Mouse (Mus musculus) midbrain, embryonic 11.5 days (tissue): Measurements from ENCODE around the gene B230217C12Rik. TPM values are rescaled to one million over a fixed set of nuclear protein-coding genes. Genes with fewer than 3 reads are reported as not detected.
A peak's percentile ranks its signal among the peaks of the same experiment; 100 is the strongest.

Experiments
- ATAC-seq: fragments of 200-750 bp; cut with Nextera tagmentation; 2 replicates; pipeline ENCODE4 v1.8.0; 2017; ENCODE audit warnings: moderate TSS enrichment, moderate library complexity; ENCODE audit not compliant: low FRiP score
- DNase-seq: peaks from one replicate; pipeline ENCODE4 v3.0.0; 2015; ENCODE audit warnings: low spot score; ENCODE audit errors: missing footprints
- H3K27ac ChIP-seq: fragments of 300-500 bp; sonication (generic); 2 replicates; pipeline ENCODE4 v1.5.1; 2014; ENCODE audit warnings: low read depth, low read length
- H3K27me3 ChIP-seq: fragments of 300-500 bp; sonication (generic); 2 replicates; pipeline ENCODE4 v1.6.1; 2014; ENCODE audit warnings: mild to moderate bottlenecking, low read length, moderate library complexity, mixed read lengths; ENCODE audit not compliant: control insufficient read depth, insufficient read depth
- H3K36me3 ChIP-seq: fragments of 300-500 bp; sonication (generic); 2 replicates; pipeline ENCODE4 v1.6.1; 2014; ENCODE audit warnings: mild to moderate bottlenecking, low read length, moderate library complexity, mixed read lengths; ENCODE audit not compliant: control insufficient read depth, insufficient read depth
- H3K4me1 ChIP-seq: fragments of 300-500 bp; sonication (generic); 2 replicates; pipeline ENCODE4 v1.6.1; 2014; ENCODE audit warnings: low read length; ENCODE audit not compliant: control insufficient read depth, insufficient read depth
- H3K4me2 ChIP-seq: fragments of 300-500 bp; sonication (generic); 2 replicates; pipeline ENCODE4 v1.6.1; 2014; ENCODE audit warnings: mild to moderate bottlenecking, moderate library complexity
- H3K4me3 ChIP-seq: fragments of 300-500 bp; sonication (generic); 2 replicates; pipeline ENCODE4 v1.5.1; 2014; ENCODE audit warnings: low read depth, low read length
- H3K9ac ChIP-seq: fragments of 300-500 bp; sonication (generic); 2 replicates; pipeline ENCODE4 v1.6.1; 2014; ENCODE audit warnings: low read length
- H3K9me3 ChIP-seq: fragments of 300-500 bp; sonication (generic); 2 replicates; pipeline ENCODE4 v1.6.1; 2016; ENCODE audit warnings: low read length; ENCODE audit not compliant: control insufficient read depth
- WGBS: fragments of 180-500 bp; shearing (Covaris S2); extraction: QIAGEN DNeasy Blood & Tissue Kit; methylation state at CpG from one replicate; pipeline ENCODE4 v1.1.7; 2014; 5-methylcytosine and 5-hydroxymethylcytosine counted together
- polyA plus RNA-seq: library from polyadenylated mRNA; unstranded; fragments of >200 nt; fragmentation: Nextera tagmentation; extraction: Ambion mirVana; gene quantifications from 2 replicates; pipeline ENCODE4 v1.2.1, GENCODE M21; 2014

The B230217C12Rik gene
- polyA plus RNA-seq, 1 experiment from 2014 or later = 17.3 TPM

DNA sequence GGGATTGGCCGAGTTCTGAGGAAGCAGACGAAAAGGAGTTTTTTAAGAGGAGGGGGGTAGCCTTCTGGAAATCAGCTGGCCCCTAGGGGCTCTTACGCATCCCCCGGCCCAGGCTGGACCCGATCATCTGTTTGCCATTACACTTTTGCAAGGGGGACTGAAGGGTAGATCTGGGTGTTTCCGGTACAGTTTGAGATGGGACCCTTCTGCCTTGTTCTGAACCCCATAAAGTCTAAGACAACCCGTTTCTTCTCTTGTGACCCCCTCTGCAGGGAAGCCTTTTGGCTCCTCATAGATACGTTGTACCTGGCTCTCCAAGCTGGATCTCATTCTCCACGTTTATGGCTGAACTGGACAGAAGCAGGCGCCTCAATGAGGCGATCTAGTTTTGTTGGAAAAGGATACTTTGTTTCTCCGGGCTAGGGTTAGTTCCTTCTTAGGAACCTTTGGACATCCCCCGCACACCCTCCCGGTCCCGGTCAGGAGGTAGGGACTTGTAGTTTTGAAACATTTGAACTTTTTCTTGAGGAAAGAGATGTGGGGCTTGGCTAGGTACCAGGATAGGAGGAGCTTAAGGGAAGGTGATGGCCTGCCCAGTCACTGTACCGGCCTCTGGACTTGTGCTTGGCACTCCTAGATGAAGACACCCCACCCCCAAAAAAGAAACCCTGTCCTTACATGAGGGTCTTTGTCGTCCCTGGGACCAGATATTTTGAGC is 39.7 kb upstream of the B230217C12Rik start:
- peak; percentile 95 for DNase-seq

DNA sequence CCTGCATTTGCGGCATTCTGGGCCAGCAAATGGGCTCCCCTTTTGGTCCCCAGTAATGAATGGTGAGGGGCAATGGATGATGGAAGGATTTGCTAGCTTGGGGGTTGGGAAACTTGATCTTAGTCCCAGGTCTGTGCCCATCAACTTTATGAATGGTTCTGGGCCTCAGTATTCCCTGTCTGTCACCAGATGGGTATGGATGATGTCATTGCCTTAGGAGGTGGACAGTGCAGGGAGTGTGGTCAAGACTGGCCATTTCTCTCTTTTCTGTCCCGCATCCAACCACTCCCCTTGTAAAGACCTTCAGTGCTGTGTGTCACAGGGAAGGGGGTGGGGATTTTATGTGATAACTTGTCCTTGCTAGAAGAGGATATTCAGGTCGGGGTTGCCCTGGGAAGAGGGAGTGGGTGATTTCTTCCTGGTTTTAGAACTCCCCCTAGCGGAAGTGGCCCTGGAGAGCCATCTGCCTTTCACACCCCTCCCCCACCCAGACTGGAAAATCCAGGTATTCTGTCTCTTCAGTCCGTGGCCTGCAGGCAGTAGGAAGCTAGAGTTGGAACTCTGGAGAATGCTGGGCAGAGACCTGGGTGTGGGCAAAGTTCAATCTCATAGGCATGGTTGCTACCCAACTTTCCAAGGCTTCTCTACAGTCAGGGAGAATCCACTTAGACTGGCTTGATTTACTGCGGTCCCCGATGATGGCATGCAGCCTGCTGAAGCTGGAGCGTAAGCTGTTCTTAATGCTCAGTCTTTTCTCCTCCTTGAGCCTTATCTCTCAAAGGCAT is 39.0 kb upstream of the B230217C12Rik start:
- DNase-seq (peak; percentile 94), ATAC-seq (peak; percentile 8; the same call in 1 of the 2 replicates)
- Histone ChIP-seq H3K4me2 (peak overlapping the region; percentile 50), H3K9ac (peak overlapping the region; percentile 88; the same call in 1 of the 2 replicates), H3K27ac (no peak overlapping the region), H3K4me3 (peak overlapping the region; percentile 82), H3K27me3 (no peaks in the 10 kb centered on the region), H3K36me3 (no peaks in the 10 kb centered on the region), H3K4me1 (peaks cover 36% of the 10 kb centered on the region), H3K9me3 (no peaks in the 10 kb centered on the region)
- 31% methylated on average over 8 of the region's 8 CpGs for WGBS

More for the DNA sequence above, 39.7 kb upstream of the B230217C12Rik start:
- 7% methylated on average over 17 of the region's 17 CpGs for WGBS
- Histone ChIP-seq H3K36me3 (no peaks in the 10 kb centered on the region), H3K4me3 (peak overlapping the region; percentile 82), H3K4me2 (peak overlapping the region; percentile 50), H3K9me3 (no peaks in the 10 kb centered on the region), H3K4me1 (peaks cover 28% of the 10 kb centered on the region), H3K27me3 (no peaks in the 10 kb centered on the region), H3K9ac (peak overlapping the region; percentile 88), H3K27ac (peak overlapping the region; percentile 81)
- no peak for ATAC-seq

DNA sequence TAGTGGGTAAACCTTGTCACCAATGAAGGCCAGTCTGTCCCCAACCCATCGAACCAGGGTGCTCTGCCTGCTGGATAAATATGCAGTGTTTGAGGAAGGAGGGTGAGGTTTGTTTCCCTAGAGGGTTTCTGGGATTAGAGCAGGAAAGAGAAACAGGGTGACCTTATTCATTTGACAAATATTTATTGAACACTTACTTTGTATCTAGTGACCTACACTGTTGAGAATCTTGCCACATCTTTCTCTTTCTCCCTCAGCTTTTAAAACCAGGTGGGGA is 38.4 kb upstream of the B230217C12Rik start:
- no peak overlapping the region for H3K4me3 ChIP-seq
- H3K9ac ChIP-seq = no peak overlapping the region
- ATAC-seq (no peak), DNase-seq (peak; percentile 69)
- WGBS = 42% methylated on average over 1 of the region's 1 CpGs
- H3K9me3 ChIP-seq = no peaks in the 10 kb centered on the region
- H3K27ac ChIP-seq = no peak overlapping the region
- no peaks in the 10 kb centered on the region for H3K27me3 ChIP-seq
- H3K4me1 ChIP-seq = peaks cover 38% of the 10 kb centered on the region
- no peaks in the 10 kb centered on the region for H3K36me3 ChIP-seq
- H3K4me2 ChIP-seq = peak overlapping the region; percentile 50

DNA sequence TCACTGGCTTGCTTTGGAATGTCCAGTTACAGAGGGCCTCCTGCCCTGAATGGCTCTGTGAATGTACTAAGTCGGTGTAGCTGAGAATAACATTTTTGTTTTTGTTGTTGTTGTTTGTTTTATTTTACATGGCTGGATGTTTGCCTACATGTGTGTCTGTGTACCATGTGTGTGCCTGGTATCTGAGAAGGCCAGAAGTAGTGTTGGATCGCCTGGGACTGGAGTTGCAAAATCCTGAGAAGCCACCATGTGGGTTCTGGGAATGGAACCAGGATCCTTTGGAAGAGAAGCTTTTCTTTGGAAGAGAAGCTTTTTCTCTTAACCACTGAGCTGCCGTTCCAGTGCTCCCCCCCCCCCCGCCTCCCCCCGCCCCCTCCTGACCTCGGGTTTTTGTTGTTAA is 38.1 kb upstream of the B230217C12Rik start:
- H3K4me1 ChIP-seq = peaks cover 40% of the 10 kb centered on the region
- ATAC-seq = no peak
- no peaks in the 10 kb centered on the region for H3K36me3 ChIP-seq
- no peaks in the 10 kb centered on the region for H3K27me3 ChIP-seq
- H3K4me3 ChIP-seq = no peak overlapping the region
- H3K27ac ChIP-seq = no peak overlapping the region
- H3K4me2 ChIP-seq = no peak overlapping the region
- WGBS = 60% methylated on average over 4 of the region's 6 CpGs
- peak; percentile 77 for DNase-seq
- H3K9me3 ChIP-seq = no peaks in the 10 kb centered on the region
- no peak overlapping the region for H3K9ac ChIP-seq

DNA sequence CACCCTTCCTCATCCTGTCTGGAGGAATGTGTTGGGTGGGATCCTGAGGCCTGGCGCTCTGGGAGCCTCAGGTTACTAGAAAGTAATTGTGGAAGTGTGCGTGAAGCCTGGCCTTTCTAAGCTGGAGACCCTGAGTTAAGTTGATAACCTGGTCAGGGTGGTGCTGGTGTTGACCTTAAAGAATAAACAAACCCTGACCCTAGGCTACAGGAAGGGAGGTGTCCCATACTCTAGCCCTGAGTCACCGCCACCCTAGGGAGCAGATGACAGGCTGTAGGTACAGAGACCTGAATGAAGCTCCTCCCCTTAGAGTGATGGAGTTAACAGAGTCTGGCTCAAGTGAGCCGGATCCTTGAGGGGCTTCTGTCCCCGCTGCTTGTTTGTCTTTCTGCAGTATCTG is 36.7 kb upstream of the B230217C12Rik start:
- no peaks in the 10 kb centered on the region for H3K36me3 ChIP-seq
- H3K4me1 ChIP-seq = peaks cover 52% of the 10 kb centered on the region
- no peak for DNase-seq

DNA sequence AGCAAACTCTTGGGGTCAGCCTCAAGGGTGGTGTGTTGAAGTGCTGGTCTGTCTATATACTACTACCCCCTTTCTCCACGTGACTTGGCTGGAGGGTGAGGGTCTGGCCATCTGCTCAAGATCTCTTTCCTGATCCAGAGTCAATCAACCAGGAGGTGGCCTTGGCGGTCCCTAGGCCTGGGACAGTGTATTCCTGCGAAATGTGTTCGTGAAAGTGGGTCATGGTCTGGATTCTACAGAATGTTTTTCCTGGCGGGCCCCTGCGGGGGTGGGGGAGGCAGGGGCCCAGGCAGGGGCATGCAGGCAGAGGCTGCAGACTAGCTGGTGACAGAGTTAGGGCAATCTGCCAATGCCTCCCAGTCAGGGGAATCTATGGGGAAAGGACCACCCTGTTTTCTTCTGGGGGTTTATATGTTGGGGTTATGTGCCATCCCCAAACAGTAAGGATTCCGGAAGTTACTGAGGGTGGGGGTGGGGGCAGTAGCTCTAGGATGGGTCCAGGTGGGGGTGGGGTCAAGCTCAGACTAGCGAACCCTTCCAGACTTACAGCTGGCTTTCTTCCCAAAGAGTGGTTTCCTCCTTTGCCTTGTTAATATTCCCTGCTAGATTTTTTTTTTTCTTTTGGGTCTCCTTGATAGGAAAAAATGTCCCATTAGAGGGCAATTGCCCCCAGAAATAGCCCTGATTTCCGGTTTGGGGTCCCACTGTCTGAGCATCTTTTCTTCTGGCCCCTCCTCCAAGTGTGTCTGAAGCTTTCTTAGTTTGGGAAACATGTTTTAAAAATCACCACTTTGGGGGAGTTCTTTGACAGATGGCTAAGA is 35.5 kb upstream of the B230217C12Rik start:
- 48% methylated on average over 9 of the region's 9 CpGs for WGBS
- peaks cover 52% of the 10 kb centered on the region for H3K4me1 ChIP-seq
- DNase-seq = peak; percentile 84

More for the DNA sequence above, 36.7 kb upstream of the B230217C12Rik start:
- Histone ChIP-seq H3K4me3 (no peak overlapping the region), H3K9me3 (no peaks in the 10 kb centered on the region), H3K27ac (no peak overlapping the region), H3K4me2 (no peak overlapping the region), H3K9ac (no peak overlapping the region), H3K27me3 (no peaks in the 10 kb centered on the region)
- no peak for ATAC-seq
- WGBS = 90% methylated on average over 5 of the region's 5 CpGs

DNA sequence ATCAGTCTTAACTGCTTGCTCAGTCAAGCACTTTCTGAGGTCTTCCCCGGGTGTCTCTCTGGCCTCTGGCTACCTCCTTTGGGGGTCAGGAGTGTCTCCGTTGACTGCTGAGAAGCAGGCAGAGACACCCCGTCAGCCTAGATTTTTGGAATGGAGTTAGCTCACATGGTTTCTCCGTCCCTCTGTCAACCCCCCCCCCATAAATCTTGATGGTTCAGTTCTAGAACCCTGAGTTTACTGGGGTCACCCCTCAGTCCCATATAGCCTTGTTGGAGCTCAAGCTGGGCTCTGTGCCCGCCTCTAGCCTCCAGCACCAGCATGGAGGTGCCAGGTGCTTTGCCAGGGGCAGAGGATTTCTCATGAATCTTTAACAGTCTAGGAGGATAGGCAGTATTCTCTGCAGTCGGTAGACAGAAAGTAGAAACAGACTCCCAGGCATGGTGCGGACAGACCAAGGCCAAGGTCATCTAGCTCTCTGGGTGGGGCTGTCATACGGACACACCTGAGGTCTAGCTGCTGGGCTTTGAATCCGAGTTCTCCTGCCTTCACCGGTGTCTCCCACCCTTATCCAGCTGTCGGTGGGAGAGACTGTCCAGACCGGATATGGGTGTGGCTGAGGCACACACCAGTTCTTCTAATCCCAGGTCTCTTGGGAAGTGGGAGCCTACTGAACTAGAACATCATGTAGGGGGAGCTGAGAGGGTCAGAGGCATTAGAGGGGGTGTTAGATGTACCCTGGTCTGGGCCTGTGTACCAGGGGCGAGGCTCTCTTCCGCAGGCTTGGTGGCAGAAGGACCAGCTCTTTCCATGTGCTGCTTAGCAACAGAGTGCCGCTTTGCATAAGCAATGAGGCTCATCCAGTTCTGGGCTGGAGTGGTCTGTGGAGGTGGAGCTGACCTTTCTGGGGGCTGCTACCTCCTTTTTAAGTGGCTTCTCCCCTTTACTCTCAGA is 34.6 kb upstream of the B230217C12Rik start:
- no peak overlapping the region for H3K27ac ChIP-seq
- no peak overlapping the region for H3K9ac ChIP-seq
- H3K9me3 ChIP-seq = no peaks in the 10 kb centered on the region
- DNase-seq (peak; percentile 89), ATAC-seq (peak; percentile 74)
- no peaks in the 10 kb centered on the region for H3K27me3 ChIP-seq
- no peak overlapping the region for H3K4me2 ChIP-seq
- 49% methylated on average over 15 of the region's 15 CpGs for WGBS
- H3K4me3 ChIP-seq = no peak overlapping the region
- H3K36me3 ChIP-seq = no peaks in the 10 kb centered on the region
- peaks cover 57% of the 10 kb centered on the region for H3K4me1 ChIP-seq

More for the DNA sequence above, 35.5 kb upstream of the B230217C12Rik start:
- no peaks in the 10 kb centered on the region for H3K36me3 ChIP-seq
- H3K27me3 ChIP-seq = no peaks in the 10 kb centered on the region
- no peak overlapping the region for H3K4me3 ChIP-seq
- H3K27ac ChIP-seq = no peak overlapping the region
- H3K9ac ChIP-seq = no peak overlapping the region
- H3K4me2 ChIP-seq = no peak overlapping the region
- H3K9me3 ChIP-seq = no peaks in the 10 kb centered on the region
- ATAC-seq = no peak

DNA sequence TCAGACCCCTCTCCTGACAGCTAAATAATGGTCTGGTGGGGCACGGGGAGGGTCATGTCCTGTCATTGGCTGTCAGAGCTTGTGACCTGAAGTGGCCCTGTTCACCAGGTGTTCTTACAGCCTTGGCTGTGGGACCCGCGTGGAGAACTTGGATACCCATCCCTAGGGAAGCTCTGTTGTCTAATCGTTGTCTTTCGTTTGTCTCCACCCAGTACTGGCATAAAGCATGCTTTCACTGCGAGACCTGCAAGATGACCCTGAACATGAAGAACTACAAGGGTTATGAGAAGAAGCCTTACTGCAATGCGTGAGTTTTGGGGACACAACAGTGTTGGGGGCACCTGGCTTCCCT is 34.0 kb upstream of the B230217C12Rik start:
- no peak overlapping the region for H3K4me3 ChIP-seq
- H3K9ac ChIP-seq = no peak overlapping the region
- ATAC-seq = 0 out of 2 replicates have a peak, but pooled peaks have one; percentile 3
- peaks cover 57% of the 10 kb centered on the region for H3K4me1 ChIP-seq
- no peak overlapping the region for H3K4me2 ChIP-seq
- no peaks in the 10 kb centered on the region for H3K27me3 ChIP-seq
- peak; percentile 81 for DNase-seq
- 57% methylated on average over 7 of the region's 7 CpGs for WGBS
- no peaks in the 10 kb centered on the region for H3K36me3 ChIP-seq
- no peak overlapping the region for H3K27ac ChIP-seq
- H3K9me3 ChIP-seq = no peaks in the 10 kb centered on the region
